Mouse (Mus musculus): Measurements from ENCODE around the gene Rfx8.

GRCm38 (mm10) chr1:39758244-39758643 is 37.4 kb upstream of the Rfx8 start:
- TF ChIP-seq CHD2 (IDR thresholded peaks at IDR 0.05; ENCODE audit: low read depth, low read length): no peak
- no peak for TF ChIP-seq HCFC1 (IDR thresholded peaks at IDR 0.05; ENCODE audit: borderline replicate concordance, insufficient read depth, low read length)

All from ES-E14 (cell line).